16 mouse cellular contexts compared by ENCODE assay signal in the genomic region with DNA sequence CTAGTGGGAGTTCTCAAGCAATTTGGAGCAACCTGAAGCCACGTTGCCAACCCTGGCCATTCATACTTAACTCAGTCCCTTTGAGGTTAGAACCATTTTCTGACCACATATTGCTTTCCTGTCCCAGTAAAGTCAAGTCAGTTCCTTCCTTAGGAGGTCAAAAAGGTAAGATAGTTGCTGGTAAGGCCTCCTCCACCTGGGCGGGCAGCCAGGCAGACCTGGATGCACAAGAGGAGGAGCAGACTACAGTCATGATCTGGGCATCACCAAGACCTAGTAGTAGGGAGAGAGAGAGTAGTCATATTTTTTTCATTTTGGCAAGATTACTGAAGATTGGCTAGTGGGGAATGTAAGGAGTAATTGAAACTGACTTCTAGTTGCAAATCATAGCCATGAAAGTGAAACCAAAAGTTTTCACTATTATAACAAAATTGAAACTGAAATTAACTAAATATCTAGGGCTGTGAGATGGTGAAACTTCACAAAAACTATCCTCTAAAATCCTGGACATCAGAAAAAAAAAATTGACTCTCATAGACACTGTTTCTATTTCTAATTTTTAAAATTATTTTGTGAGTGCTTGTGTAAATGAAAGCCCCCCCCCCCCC. TPM values are rescaled to one million over a fixed set of nuclear protein-coding genes. Genes with fewer than 3 reads are reported as not detected.
DNase-seq lines count a peak whose midpoint lies in the region; ATAC-seq lines count a peak whose summit lies in the region.
"Had no signal": no experiment of that assay in that cellular context is flagged by ENCODE, and none has a peak within 500 bp of the region (broad histone marks: within the 10 kb centered on the region; RNA-seq: fewer than 3 reads in every experiment).

No protein-coding gene starts in this region.

- H3K9me3 ChIP-seq in hindbrain, embryonic 15.5 days: no peaks in the 10 kb centered on the region
- H3K9me3 ChIP-seq in hindbrain, embryonic 13.5 days: no peaks in the 10 kb centered on the region
- H3K9me3 ChIP-seq in liver, embryonic 16.5 days (replicated peaks; ENCODE audit: control insufficient read depth, low read length): no peaks in the 10 kb centered on the region
- H3K9me3 ChIP-seq: heart, embryonic 15.5 days; hindbrain, embryonic 10.5 days; limb, embryonic 10.5 days; midbrain, embryonic 12.5 days had no signal

- no peak for ATAC-seq in hindbrain, embryonic 15.5 days (ENCODE audit: low FRiP score, low read depth)
- no peak for ATAC-seq in hindbrain, embryonic 13.5 days (ENCODE audit: low FRiP score)
- no peak for ATAC-seq in liver, embryonic 16.5 days (ENCODE audit: low read depth)
- ATAC-seq: activated CD4-positive, CD25-positive, alpha-beta regulatory T cell, adult 4 months had no signal

- H3K36me3 ChIP-seq in hindbrain, embryonic 15.5 days: no peaks in the 10 kb centered on the region
- no peaks in the 10 kb centered on the region for H3K36me3 ChIP-seq in hindbrain, embryonic 13.5 days
- no peaks in the 10 kb centered on the region for H3K36me3 ChIP-seq in liver, embryonic 16.5 days (ENCODE audit: control insufficient read depth, insufficient read depth)
- H3K36me3 ChIP-seq: heart, embryonic 15.5 days; hindbrain, embryonic 10.5 days; limb, embryonic 10.5 days; midbrain, embryonic 12.5 days had no signal

- H3K4me3 ChIP-seq in hindbrain, embryonic 15.5 days: no peak overlapping the region
- no peak overlapping the region for H3K4me3 ChIP-seq in hindbrain, embryonic 13.5 days
- no peak overlapping the region for H3K4me3 ChIP-seq in liver, embryonic 16.5 days (ENCODE audit: low read depth, low read length)

- peak overlapping the region; percentile 76; the same call in 1 of the 2 replicates for H3K4me2 ChIP-seq in hindbrain, embryonic 15.5 days
- H3K4me2 ChIP-seq in hindbrain, embryonic 13.5 days: no peak overlapping the region
- peak overlapping the region; percentile 93; the same call in 1 of the 2 replicates for H3K4me2 ChIP-seq in liver, embryonic 16.5 days (ENCODE audit: low read depth, low read length)

- H3K27ac ChIP-seq in hindbrain, embryonic 15.5 days (replicated peaks): no peak overlapping the region
- H3K27ac ChIP-seq in hindbrain, embryonic 13.5 days: no peak overlapping the region
- no peak overlapping the region for H3K27ac ChIP-seq in liver, embryonic 16.5 days (ENCODE audit: low read length)
- H3K27ac ChIP-seq: stomach, postnatal 0 days had no signal

- H3K4me1 ChIP-seq in hindbrain, embryonic 15.5 days (replicated peaks): peaks cover 35% of the 10 kb centered on the region
- H3K4me1 ChIP-seq in hindbrain, embryonic 13.5 days (replicated peaks): peaks cover 34% of the 10 kb centered on the region
- H3K4me1 ChIP-seq in liver, embryonic 16.5 days (ENCODE audit: control insufficient read depth, low read depth, low read length): peaks cover 32% of the 10 kb centered on the region

- WGBS in hindbrain, embryonic 15.5 days: 90% methylated on average over 2 of the region's 2 CpGs
- 88% methylated on average over 2 of the region's 2 CpGs for WGBS in hindbrain, embryonic 13.5 days
- WGBS in liver, embryonic 16.5 days (ENCODE audit: insufficient replicate concordance): 61% methylated on average over 2 of the region's 2 CpGs

- H3K9ac ChIP-seq in hindbrain, embryonic 15.5 days: no peak overlapping the region
- H3K9ac ChIP-seq in hindbrain, embryonic 13.5 days: no peak overlapping the region
- no peak overlapping the region for H3K9ac ChIP-seq in liver, embryonic 16.5 days (ENCODE audit: low read depth, low read length)
- H3K9ac ChIP-seq: heart, embryonic 15.5 days had no signal

- peak; percentile 3 for DNase-seq in adrenal gland, postnatal 14 days
- no peak for DNase-seq in adrenal gland, postnatal 25 days
- DNase-seq in 416B (ENCODE audit: low read depth): peak; percentile 16
- no peak for DNase-seq in embryo, embryonic 10 days (ENCODE audit: low spot score)
- no peak for DNase-seq in right cerebral cortex, postnatal 4 days
- DNase-seq: thymus, postnatal 25 days had no signal

- H3K27me3 ChIP-seq in hindbrain, embryonic 15.5 days: peaks cover 10% of the 10 kb centered on the region; the same call in 1 of the 2 replicates
- H3K27me3 ChIP-seq in hindbrain, embryonic 13.5 days: peaks cover 21% of the 10 kb centered on the region
- peaks cover 4% of the 10 kb centered on the region; the same call in 1 of the 2 replicates for H3K27me3 ChIP-seq in liver, embryonic 16.5 days (ENCODE audit: control insufficient read depth, insufficient read depth, low read depth, low read length)
- H3K27me3 ChIP-seq: Patski had no signal

RNA-seq across cellular contexts. Expression of gene Dusp28, which starts 1.0 kb away (rescaled TPM):
- 12.9 and 13.6 TPM in 2 replicates for total RNA-seq in adrenal gland, postnatal 14 days (2021)
- 11.2 and 15.2 TPM in 2 replicates for total RNA-seq in adrenal gland, postnatal 25 days (2021)
- polyA plus RNA-seq in hindbrain, embryonic 15.5 days (2015; fragmentation: Nextera tagmentation; extraction: Ambion mirVana): 16.6 and 17.3 TPM in 2 replicates
- 14.9 and 15.8 TPM in 2 replicates for polyA plus RNA-seq in hindbrain, embryonic 13.5 days (2015; fragmentation: Nextera tagmentation; extraction: Ambion mirVana)
- 6.5 and 8.1 TPM in 2 replicates for polyA plus RNA-seq in liver, embryonic 16.5 days (2015; fragmentation: Nextera tagmentation; extraction: Ambion mirVana)

RNA-seq across cellular contexts. Expression of gene Ankmy1, which starts 3.1 kb away (rescaled TPM):
- total RNA-seq in adrenal gland, postnatal 14 days (2021): 0.67 and 0.94 TPM in 2 replicates
- 0.52 and 1.5 TPM in 2 replicates for total RNA-seq in adrenal gland, postnatal 25 days (2021)
- 0.56 and 0.61 TPM in 2 replicates for polyA plus RNA-seq in hindbrain, embryonic 15.5 days (2015; fragmentation: Nextera tagmentation; extraction: Ambion mirVana)
- 0.23 and 0.98 TPM in 2 replicates for polyA plus RNA-seq in hindbrain, embryonic 13.5 days (2015; fragmentation: Nextera tagmentation; extraction: Ambion mirVana)
- 0.05 TPM in 1 of 2 replicates, not detected in the other for polyA plus RNA-seq in liver, embryonic 16.5 days (2015; fragmentation: Nextera tagmentation; extraction: Ambion mirVana)

RNA-seq across cellular contexts. Expression of gene Rnpepl1, which starts 4.8 kb away (rescaled TPM):
- total RNA-seq in adrenal gland, postnatal 14 days (2021): 69.4 and 74.6 TPM in 2 replicates
- total RNA-seq in adrenal gland, postnatal 25 days (2021): 93.6 and 108 TPM in 2 replicates
- polyA plus RNA-seq in hindbrain, embryonic 15.5 days (2015; fragmentation: Nextera tagmentation; extraction: Ambion mirVana): 30.4 and 36.2 TPM in 2 replicates
- 22.4 and 26.5 TPM in 2 replicates for polyA plus RNA-seq in hindbrain, embryonic 13.5 days (2015; fragmentation: Nextera tagmentation; extraction: Ambion mirVana)
- 4.5 and 7.8 TPM in 2 replicates for polyA plus RNA-seq in liver, embryonic 16.5 days (2015; fragmentation: Nextera tagmentation; extraction: Ambion mirVana)

RNA-seq across cellular contexts. Expression of gene Capn10, which starts 28.4 kb away (rescaled TPM):
- 16.2 and 18.7 TPM in 2 replicates for total RNA-seq in adrenal gland, postnatal 14 days (2021)
- 25.3 and 28.8 TPM in 2 replicates for total RNA-seq in adrenal gland, postnatal 25 days (2021)
- polyA plus RNA-seq in hindbrain, embryonic 15.5 days (2015; fragmentation: Nextera tagmentation; extraction: Ambion mirVana): 59.2 and 62.3 TPM in 2 replicates
- 58.9 TPM in 2 replicates for polyA plus RNA-seq in hindbrain, embryonic 13.5 days (2015; fragmentation: Nextera tagmentation; extraction: Ambion mirVana)
- polyA plus RNA-seq in liver, embryonic 16.5 days (2015; fragmentation: Nextera tagmentation; extraction: Ambion mirVana): 17.5 and 22.4 TPM in 2 replicates

RNA-seq across cellular contexts. Expression of gene Gpr35, which starts 44.9 kb away (rescaled TPM):
- total RNA-seq in adrenal gland, postnatal 14 days (2021): 1.9 and 3.5 TPM in 2 replicates
- total RNA-seq in adrenal gland, postnatal 25 days (2021): 0.33 and 0.49 TPM in 2 replicates
- polyA plus RNA-seq in hindbrain, embryonic 15.5 days (2015; fragmentation: Nextera tagmentation; extraction: Ambion mirVana): 0.54 and 0.79 TPM in 2 replicates
- 0.39 and 0.65 TPM in 2 replicates for polyA plus RNA-seq in hindbrain, embryonic 13.5 days (2015; fragmentation: Nextera tagmentation; extraction: Ambion mirVana)
- polyA plus RNA-seq in liver, embryonic 16.5 days (2015; fragmentation: Nextera tagmentation; extraction: Ambion mirVana): 0.65 and 0.76 TPM in 2 replicates
- polyA plus RNA-seq: Patski had no signal

Comparison
In these comparisons a context has a peak if more than half of its experiments do, and no peak if none do; other contexts are left out.
1. DNase-seq: peak in adrenal gland, postnatal 14 days (single experiment) and 416B (single experiment); none in adrenal gland, postnatal 25 days (single experiment), embryo, embryonic 10 days (single experiment) and right cerebral cortex, postnatal 4 days (single experiment).